Mouse (Mus musculus) spleen, postnatal 14 days (tissue): ENCODE data around the gene Izumo1r.

ENCODE experiments used
- DNase-seq, 2 experiments: peaks; one replicate each; pipeline ENCODE4 v3.0.0; 2021 to 2022; ENCODE audit warnings: low spot score in 2 of 2

Izumo1r gene

DNA sequence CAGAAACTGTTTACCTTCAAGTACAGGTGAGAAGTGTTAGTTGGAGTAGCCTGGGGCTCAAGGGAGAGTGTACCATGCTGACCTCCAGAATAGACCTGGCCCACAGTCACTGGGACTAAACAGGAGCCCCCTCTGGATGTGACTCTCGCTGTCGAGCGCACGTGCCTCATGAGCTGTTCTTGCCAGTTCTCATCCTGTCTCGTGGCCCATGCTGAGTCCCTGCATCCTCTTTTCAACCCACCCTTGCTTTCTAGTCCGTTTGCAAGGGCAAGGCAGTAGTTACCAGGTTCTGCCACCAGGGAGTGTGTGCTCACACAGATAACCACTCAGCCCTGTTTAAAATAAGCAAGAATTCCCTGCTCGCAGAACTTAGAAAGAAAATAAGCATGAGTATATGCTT lies 36.8 kb downstream of the Izumo1r start:
- peak; percentile 22 to 50 for DNase-seq

DNA sequence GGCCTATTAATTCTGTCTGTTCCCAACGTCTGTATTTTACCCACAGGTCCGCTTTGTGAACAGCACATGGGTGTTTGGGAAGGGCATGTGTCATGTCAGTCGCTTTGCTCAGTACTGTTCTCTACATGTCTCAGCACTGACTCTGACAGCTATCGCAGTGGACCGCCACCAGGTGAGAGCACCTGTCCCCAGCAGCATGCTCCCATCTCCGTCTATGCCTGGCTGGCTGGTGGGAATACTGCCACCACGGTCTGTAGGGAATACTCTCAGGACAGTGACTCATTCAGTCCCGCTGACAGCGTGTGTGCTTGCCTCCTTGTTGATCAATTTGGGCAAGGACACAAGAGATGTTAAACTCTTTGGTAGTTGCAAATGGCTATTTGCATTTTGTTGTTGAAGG lies 39.0 kb downstream of the Izumo1r start:
- no peak for DNase-seq

DNA sequence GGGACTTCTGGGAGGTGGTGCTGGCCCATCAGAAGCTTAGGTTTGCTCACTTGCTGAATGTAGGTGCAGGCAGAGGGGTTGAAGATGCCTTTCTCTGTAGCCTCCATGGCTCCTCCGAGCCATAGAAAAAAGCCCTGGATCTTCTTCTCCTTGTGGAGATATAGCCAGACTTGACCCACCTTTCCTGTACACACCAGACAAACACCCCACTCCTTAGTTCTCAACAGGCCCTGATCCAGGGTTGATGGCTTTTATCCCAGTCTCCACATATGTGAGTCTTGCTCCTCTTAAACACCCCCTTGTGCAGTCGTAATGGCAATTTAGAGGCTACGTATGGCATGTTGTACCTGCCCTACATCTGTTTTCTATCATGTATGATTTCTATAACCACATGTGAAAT lies 40.6 kb downstream of the Izumo1r start:
- no peak for DNase-seq

DNA sequence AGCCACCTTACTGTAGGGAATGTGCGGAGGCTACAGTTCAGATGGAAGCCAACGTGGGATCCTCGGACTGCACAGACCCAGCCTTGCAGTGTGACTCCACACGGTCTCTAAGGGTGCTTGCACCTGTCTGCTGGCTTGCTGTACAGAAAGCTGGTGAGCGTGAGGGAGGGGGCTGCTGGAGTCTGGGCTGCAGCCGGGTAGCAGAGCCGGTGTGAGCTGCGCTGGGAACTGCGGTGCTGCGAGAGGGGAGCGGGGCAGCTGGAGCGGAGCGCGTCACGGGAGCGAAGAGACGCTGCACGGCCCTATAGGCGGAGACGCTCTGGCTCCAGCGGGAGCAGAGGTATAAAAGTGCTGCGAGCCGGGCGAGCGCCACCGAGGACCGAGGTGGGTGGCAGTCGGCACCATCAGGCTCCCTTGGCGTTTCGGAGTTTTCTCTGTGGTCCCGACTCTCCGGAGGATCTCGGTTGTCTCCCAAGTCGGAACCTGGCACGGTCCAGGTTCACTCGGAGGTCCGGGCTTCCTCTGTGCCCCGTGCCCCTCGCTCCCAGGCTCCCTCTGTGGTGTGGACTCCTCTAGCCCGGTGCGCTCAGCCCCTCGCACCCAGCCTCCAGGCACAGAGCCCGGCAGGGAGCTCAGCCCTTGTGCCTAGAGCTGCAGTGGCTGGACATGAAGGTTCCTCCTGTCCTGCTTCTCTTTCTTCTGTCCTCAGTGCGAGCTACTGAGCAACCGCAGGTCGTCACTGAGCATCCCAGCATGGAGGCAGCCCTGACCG lies 43.7 kb downstream of the Izumo1r start, which contains the start of gene Gpr83:
Gene Gpr83 (plus strand): TSS at position 343 of the 772 bp plus-strand sequence.
- no peak for DNase-seq

DNA sequence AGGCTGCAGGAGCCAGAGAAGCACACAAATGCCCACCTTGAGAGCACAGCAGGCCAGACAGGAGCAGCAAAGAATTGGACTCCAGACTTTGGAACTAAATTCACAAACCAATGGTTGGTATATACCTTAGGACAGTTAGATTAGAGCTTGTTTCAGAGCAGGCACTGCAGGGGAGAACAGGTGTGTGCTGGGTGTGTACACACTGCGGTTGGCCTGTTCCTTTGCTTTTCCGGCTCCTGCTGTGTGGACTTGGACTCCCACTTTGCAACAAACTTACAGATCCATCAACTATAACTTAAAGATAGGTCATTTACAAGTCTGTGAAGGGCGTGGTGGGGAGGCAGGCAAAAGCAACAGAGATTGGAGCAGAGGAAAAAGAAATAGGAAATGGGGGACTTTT lies 45.0 kb downstream of the Izumo1r start:
- DNase-seq = no peak

DNA sequence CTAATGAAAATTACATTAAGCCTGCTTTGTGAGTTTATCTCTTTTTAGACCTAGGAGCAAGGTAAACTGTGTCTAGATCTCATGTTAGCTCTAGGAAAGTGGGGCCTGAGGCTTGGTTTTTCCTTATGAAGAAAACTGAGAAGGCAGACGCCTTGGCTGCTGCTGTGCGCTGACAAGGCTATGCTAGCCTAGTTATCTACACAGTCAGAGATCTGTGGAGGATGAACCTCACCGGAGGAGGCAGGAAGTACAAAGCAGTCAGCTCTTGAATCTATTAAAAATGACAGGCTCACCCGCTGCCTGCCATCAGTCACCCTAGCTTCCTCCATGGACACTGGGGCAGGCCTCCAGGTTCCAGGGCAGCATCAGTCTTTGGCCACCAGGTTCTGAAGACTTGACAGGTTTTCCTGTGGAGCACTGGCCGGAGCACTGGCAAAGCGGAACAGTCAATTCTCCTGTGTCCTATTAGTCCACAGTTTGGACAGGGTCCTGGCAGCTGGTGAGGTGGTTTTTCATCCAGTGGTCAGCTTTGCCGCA lies 45.5 kb downstream of the Izumo1r start:
- DNase-seq = no peak

DNA sequence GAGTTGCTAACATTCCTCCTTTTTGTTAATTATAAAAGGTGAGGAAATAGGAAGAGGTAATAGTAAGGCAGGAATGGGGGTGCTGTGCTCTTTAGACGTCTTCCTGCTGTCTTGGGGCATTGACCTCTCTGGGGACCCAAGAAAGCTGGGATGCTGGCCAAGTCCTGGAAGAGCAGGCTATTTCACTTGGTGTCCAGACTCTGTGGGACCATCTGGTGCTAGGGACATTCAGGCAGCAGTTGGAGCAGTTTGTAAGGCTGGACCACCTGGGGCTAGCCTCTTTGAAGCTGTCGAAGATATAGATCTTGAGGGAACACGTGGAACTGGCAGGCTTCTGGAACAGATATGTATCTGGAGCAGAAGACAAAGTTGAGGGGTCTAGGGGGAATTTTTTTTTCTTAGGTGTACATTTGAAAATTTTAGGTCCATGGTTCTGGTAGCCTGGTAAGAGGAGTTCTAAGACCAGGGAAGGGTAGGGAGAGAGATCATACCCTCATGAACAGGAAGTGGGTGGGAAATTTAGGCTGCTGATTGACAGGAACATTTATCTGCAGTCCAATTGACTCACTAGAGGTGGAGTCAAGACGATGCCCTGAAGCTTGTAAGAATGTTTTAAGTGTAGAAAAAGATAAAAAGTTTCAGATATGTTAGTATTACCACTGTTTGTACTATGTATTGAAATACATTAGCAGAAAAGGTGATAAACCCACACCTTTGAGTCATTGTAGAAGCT lies 46.7 kb downstream of the Izumo1r start:
- DNase-seq = no peak

DNA sequence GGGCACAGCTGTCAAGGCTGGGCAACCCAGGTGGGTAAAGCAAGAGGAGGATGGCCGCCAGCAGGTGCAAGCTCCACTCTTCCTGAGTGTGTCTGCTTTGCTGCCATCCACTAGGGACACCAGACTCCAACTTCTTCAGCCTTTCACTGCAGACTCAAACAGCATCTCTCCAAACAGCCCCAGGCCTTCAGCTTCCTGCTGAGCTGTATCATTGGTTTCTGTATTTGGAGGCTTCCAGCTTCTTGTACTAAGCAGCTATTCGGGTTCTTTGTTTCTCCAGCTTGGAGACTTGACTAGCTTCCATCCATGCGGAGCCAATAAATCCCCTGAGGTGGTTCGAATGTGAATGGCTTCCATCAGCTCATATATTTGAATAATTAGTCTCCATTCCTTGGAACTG lies 49.2 kb downstream of the Izumo1r start:
- DNase-seq = no peak

DNA sequence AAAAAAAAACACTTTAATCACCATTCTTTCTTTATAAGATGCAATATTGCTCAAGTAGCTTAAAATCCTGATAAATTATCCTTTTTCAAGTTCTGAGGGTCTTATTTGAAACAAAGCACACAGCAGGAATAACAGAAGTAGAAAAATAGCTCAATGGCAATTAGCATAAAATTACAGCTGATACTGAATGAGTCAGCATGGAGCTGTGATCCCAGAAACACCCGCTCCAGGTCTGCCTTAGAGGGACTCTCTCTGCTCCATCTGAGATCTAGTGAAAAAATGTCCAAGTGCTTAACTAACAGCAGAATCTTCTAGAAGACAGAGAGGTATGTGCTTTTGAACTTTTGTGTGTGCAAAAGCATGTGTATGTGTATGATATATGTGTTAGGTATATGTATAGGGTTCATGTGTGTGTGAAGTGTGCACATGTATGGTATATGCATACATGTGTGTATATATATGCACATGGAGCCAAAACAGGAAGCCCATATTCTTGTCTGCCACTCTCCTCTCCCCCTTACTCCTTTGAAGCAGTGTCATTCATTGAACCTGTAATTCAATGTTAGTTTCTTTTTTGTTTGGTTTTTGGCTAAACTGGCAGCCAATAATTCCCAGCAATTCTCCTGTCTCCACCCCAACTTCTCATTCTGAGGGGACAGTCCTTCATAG lies 55.3 kb downstream of the Izumo1r start:
- no peak for DNase-seq

DNA sequence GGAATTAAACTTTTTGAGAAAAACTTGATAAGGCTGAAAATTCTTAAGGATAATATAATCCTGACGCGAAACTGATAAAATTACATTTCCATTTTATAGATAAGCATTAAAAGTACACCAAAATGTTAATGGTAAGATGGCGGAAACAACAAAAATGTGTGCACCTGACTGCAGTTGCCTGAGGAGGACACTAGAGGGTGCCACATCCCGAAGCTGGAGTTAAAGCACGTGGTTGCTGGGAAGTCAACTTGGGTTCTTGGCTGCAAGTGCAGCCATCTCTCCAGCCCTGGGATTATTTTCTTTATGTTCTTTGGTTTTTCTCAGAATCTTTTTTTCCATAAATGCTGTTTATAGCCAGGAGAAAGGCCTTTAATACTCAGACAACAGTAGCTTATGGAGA lies 57.3 kb downstream of the Izumo1r start:
- no peak for DNase-seq

DNA sequence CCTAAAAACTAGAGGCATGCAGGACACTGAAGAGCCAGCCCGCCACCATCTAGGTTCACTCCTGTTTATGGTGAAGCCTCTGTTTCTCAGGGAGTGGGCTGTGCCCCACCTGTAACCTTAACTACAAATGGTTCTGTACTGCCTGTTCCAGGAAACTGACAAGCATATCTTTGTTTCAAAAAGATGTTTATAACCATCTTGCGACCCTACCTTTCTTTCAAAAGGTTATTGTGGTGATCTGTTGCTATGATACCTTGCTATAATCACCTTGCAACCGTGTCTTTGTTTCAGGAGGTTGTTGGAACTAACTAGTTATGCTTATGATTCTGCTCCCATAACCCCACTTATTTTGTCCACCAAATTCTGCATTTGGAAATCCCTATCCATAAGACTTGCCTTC lies 59.8 kb downstream of the Izumo1r start:
- no peak for DNase-seq

DNA sequence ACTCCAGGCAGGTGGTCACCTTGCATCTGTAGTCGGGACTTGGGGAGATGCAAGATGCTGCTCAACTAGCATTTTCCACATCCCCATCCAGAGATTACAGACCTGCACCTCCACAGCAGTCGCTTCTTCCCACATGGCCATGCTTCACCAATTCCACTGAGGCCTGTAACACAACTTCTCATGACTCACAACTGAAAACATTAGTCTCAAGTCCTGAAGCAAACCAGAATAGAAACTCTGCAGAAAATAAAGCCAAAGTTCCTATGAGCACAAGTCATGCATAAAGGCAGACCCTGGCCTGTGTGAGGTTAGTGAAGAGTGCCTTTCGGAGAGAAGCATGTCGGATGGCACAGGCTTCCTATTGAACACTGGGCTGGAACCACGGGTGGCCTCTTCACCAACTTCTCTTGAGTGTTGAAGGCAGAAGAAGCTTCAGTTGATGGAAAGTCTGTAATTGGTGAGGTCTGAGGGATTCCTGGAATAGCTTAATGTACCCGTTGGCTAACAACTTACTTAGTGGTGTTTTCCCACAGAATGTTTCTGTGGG lies 60.4 kb downstream of the Izumo1r start:
- no peak for DNase-seq

DNA sequence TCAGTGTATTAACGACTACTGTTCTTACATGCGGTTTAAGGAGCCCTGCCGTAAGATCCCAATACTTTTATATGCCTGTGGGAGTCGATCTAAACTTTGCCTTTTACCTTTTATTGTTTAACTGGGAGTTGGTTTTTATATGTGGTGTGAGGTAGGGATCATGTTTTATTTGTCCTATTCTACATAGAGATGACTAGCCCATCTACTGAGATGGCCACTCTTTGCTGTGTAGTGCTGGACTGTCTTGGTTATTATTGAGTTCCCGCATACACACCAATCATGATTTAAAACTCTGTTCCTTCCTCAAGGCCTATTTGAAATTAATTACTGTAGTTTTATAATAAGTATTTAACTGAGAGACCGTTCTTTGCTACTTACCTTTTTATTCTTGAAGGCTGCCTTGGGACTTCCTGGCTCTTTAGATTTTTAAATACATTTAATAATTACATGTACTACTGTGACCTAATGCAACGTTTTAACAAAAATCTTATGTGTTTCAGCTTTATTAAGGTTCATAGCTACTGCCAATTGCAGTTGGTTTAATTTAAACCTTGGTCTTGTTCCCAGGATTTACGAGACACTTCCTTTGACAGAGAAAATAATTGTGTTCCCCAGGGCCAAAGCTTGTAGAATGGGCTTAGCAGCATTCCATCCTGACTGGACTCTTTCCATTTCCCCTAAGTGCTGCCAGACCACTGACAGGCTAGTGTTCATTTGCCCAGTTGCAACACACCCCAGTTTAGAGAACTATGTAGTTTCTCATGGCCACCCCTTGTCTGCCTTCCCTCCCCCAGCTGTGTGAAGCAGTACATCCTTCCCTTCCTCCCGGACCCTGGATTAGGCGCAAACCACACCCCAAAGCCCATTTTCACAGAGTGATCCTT lies 61.6 kb downstream of the Izumo1r start:
- no peak for DNase-seq

DNA sequence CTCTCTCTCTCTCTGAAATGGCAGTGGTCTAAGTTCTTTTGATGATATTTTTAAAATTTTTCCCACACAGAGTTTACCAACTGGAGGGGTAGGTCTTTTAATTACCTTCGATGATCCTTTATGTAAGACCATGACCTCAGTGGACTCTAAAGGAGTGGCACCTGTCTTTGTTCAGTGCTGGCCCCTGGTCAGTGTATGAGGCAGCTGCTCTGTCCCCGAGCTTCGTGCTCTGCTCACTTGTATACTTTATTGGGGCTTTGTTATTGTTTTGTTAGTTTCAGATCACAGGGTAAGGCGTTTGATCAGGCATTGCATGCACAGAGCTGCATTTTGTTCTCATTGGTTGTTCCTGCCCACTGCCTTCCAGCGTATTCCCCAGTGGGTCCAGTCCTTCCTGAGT lies 63.8 kb downstream of the Izumo1r start:
- DNase-seq = no peak

DNA sequence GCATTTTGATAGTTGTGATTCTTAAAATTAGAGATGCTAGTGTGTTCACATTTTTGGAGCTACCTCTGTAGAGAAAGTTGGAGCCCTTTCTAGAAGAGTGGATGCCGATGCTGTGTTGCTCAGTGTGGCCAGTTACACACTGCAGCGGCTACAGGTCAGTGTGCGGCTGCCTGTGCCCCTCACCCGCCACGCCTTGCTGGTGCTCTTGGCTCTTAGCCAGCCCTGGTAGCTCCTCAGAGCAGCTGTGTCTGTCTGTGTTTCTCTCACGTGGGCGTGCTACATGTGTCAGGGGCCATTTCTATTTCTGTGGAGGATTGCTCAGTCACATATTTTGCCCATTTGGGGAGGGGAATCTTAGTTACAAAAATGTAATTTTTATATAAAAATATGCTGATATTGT lies 64.2 kb downstream of the Izumo1r start:
- no peak for DNase-seq
